In genomic region chr3:156928396-156929061, GRCm38 (mm10) we compare ENCODE assay signal across 14 mouse cellular contexts.
DNase-seq lines count a peak whose midpoint lies in the region; ATAC-seq and TF ChIP-seq lines count a peak whose summit lies in the region.
"Had no signal": no experiment of that assay in that cellular context is flagged by ENCODE, and none has a peak within 500 bp of the region (broad histone marks: within the 10 kb centered on the region; RNA-seq: fewer than 3 reads in every experiment).

No protein-coding gene starts in this region.

- ATAC-seq in forebrain, embryonic 13.5 days: peak; percentile 24; the same call in 1 of the 2 replicates
- no peak for ATAC-seq in forebrain, embryonic 11.5 days (replicated peaks; ENCODE audit: low FRiP score)
- peak; percentile 51 for ATAC-seq in hindbrain, postnatal 0 days
- no peak for ATAC-seq in hindbrain, embryonic 11.5 days (ENCODE audit: low FRiP score)
- no peak for ATAC-seq in inflammation-experienced regulatory T-cells, adult 6 months

- no peak for TF ChIP-seq CTCF in hindbrain, postnatal 0 days (IDR thresholded peaks at IDR 0.05; ENCODE audit: low read depth)

- H3K4me1 ChIP-seq in forebrain, embryonic 13.5 days: no peaks in the 10 kb centered on the region
- H3K4me1 ChIP-seq in forebrain, embryonic 11.5 days (replicated peaks; ENCODE audit: control insufficient read depth, insufficient read depth, low read length): no peaks in the 10 kb centered on the region
- peaks cover 3% of the 10 kb centered on the region; the same call in 1 of the 2 replicates for H3K4me1 ChIP-seq in hindbrain, postnatal 0 days (ENCODE audit: insufficient read depth, low read length)
- no peaks in the 10 kb centered on the region for H3K4me1 ChIP-seq in hindbrain, embryonic 11.5 days (replicated peaks; ENCODE audit: control insufficient read depth, insufficient read depth, low read length)
- H3K4me1 ChIP-seq: limb, embryonic 13.5 days; midbrain, embryonic 12.5 days; neural tube, embryonic 13.5 days had no signal

- H3K27me3 ChIP-seq in forebrain, embryonic 13.5 days: no peaks in the 10 kb centered on the region
- no peaks in the 10 kb centered on the region for H3K27me3 ChIP-seq in forebrain, embryonic 11.5 days (ENCODE audit: control insufficient read depth, insufficient read depth, low read length)
- H3K27me3 ChIP-seq in hindbrain, postnatal 0 days (ENCODE audit: insufficient read depth, low read length): no peaks in the 10 kb centered on the region
- H3K27me3 ChIP-seq in hindbrain, embryonic 11.5 days (ENCODE audit: control insufficient read depth, insufficient read depth, low read length): no peaks in the 10 kb centered on the region
- H3K27me3 ChIP-seq: limb, embryonic 13.5 days; midbrain, embryonic 12.5 days; neural tube, embryonic 13.5 days had no signal

- WGBS in forebrain, embryonic 13.5 days: 76% methylated on average over 5 of the region's 5 CpGs
- WGBS in forebrain, embryonic 11.5 days: 85% methylated on average over 5 of the region's 5 CpGs
- WGBS in hindbrain, postnatal 0 days: 48% methylated on average over 5 of the region's 5 CpGs
- 63% methylated on average over 5 of the region's 5 CpGs for WGBS in hindbrain, embryonic 11.5 days

- H3K36me3 ChIP-seq in forebrain, embryonic 13.5 days (ENCODE audit: poor library complexity, severe bottlenecking): no peaks in the 10 kb centered on the region
- no peaks in the 10 kb centered on the region for H3K36me3 ChIP-seq in forebrain, embryonic 11.5 days (ENCODE audit: control insufficient read depth, insufficient read depth, low read length)
- no peaks in the 10 kb centered on the region for H3K36me3 ChIP-seq in hindbrain, postnatal 0 days (ENCODE audit: insufficient read depth, low read length)
- no peaks in the 10 kb centered on the region for H3K36me3 ChIP-seq in hindbrain, embryonic 11.5 days (ENCODE audit: control insufficient read depth, insufficient read depth, low read length)
- H3K36me3 ChIP-seq: limb, embryonic 13.5 days; midbrain, embryonic 12.5 days; neural tube, embryonic 13.5 days had no signal

- no peak overlapping the region for H3K4me2 ChIP-seq in forebrain, embryonic 13.5 days
- no peak overlapping the region for H3K4me2 ChIP-seq in forebrain, embryonic 11.5 days (ENCODE audit: low read depth, low read length, severe bottlenecking)
- H3K4me2 ChIP-seq in hindbrain, postnatal 0 days (ENCODE audit: low read depth, low read length): no peak overlapping the region
- H3K4me2 ChIP-seq in hindbrain, embryonic 11.5 days (replicated peaks; ENCODE audit: low read depth, low read length): no peak overlapping the region
- H3K4me2 ChIP-seq: limb, embryonic 13.5 days; midbrain, embryonic 12.5 days; neural tube, embryonic 13.5 days had no signal

- H3K27ac ChIP-seq in forebrain, embryonic 13.5 days: no peak overlapping the region
- no peak overlapping the region for H3K27ac ChIP-seq in forebrain, embryonic 11.5 days (ENCODE audit: low read depth, low read length)
- no peak overlapping the region for H3K27ac ChIP-seq in hindbrain, postnatal 0 days
- no peak overlapping the region for H3K27ac ChIP-seq in hindbrain, embryonic 11.5 days (ENCODE audit: low read depth, low read length)
- H3K27ac ChIP-seq: limb, embryonic 13.5 days; midbrain, embryonic 12.5 days; neural tube, embryonic 13.5 days had no signal

- no peaks in the 10 kb centered on the region for H3K9me3 ChIP-seq in forebrain, embryonic 13.5 days (replicated peaks)
- H3K9me3 ChIP-seq in forebrain, embryonic 11.5 days (ENCODE audit: control insufficient read depth, low read length): no peaks in the 10 kb centered on the region
- no peaks in the 10 kb centered on the region for H3K9me3 ChIP-seq in hindbrain, postnatal 0 days (ENCODE audit: low read length)
- no peaks in the 10 kb centered on the region for H3K9me3 ChIP-seq in hindbrain, embryonic 11.5 days (ENCODE audit: control insufficient read depth, low read length)
- H3K9me3 ChIP-seq: limb, embryonic 13.5 days; midbrain, embryonic 12.5 days; neural tube, embryonic 13.5 days had no signal

- DNase-seq in forebrain, embryonic 11.5 days (ENCODE audit: low spot score): no peak
- DNase-seq in hindbrain, postnatal 0 days (ENCODE audit: low spot score): peak; percentile 56
- DNase-seq in hindbrain, embryonic 11.5 days (ENCODE audit: low spot score): no peak
- DNase-seq in cerebellum, adult 18-20 months: peak; percentile 78 to 89
- DNase-seq in layer of hippocampus, adult 18-20 months (ENCODE audit: low spot score in 2 of 2): peak; percentile 44 to 77
- DNase-seq in adrenal gland, postnatal 14 days: no peak
- DNase-seq: embryo, embryonic 11 days; kidney, postnatal 36 days; thymus, postnatal 36 days had no signal

- no peak overlapping the region for H3K4me3 ChIP-seq in forebrain, embryonic 13.5 days
- H3K4me3 ChIP-seq in forebrain, embryonic 11.5 days (ENCODE audit: low read depth, low read length): no peak overlapping the region
- no peak overlapping the region for H3K4me3 ChIP-seq in hindbrain, postnatal 0 days (ENCODE audit: low read length)
- no peak overlapping the region for H3K4me3 ChIP-seq in hindbrain, embryonic 11.5 days (ENCODE audit: low read depth, low read length)
- H3K4me3 ChIP-seq: limb, embryonic 13.5 days; midbrain, embryonic 12.5 days; neural tube, embryonic 13.5 days had no signal

- H3K9ac ChIP-seq in forebrain, embryonic 13.5 days: no peak overlapping the region
- H3K9ac ChIP-seq in forebrain, embryonic 11.5 days (ENCODE audit: low read length): no peak overlapping the region
- no peak overlapping the region for H3K9ac ChIP-seq in hindbrain, postnatal 0 days (replicated peaks; ENCODE audit: low read length)
- H3K9ac ChIP-seq in hindbrain, embryonic 11.5 days (ENCODE audit: low read depth, low read length): no peak overlapping the region
- H3K9ac ChIP-seq: limb, embryonic 13.5 days; midbrain, embryonic 12.5 days; neural tube, embryonic 13.5 days had no signal

Comparison
In these comparisons a context has a peak if more than half of its experiments do, and no peak if none do; other contexts are left out.
1. ATAC-seq: peak in forebrain, embryonic 13.5 days (single experiment) and hindbrain, postnatal 0 days (single experiment); none in forebrain, embryonic 11.5 days (single experiment), hindbrain, embryonic 11.5 days (single experiment) and inflammation-experienced regulatory T-cells, adult 6 months (single experiment).
2. DNase-seq: peak in hindbrain, postnatal 0 days (single experiment), cerebellum, adult 18-20 months (2 of 2) and layer of hippocampus, adult 18-20 months (2 of 2); none in forebrain, embryonic 11.5 days (single experiment), hindbrain, embryonic 11.5 days (single experiment) and adrenal gland, postnatal 14 days (single experiment).